Mouse (Mus musculus) liver, embryonic 14.5 days (tissue): ENCODE data around the gene Spin2-ps6. TPM values are rescaled to one million over a fixed set of nuclear protein-coding genes. Genes with fewer than 3 reads are reported as not detected.
"Not testable (repeated sequence)": the region's sequence is repeated elsewhere in the genome, so short reads cannot be mapped to it uniquely, and the experiment has no call there.

Experiments
- ATAC-seq: fragments of 200-750 bp; cut with Nextera tagmentation; 2 replicates; pipeline ENCODE4 v1.8.0; 2017; ENCODE audit warnings: moderate number of reproducible peaks, mild to moderate bottlenecking, moderate library complexity; ENCODE audit not compliant: insufficient read depth
- DNase-seq, 3 experiments: peaks; one replicate each; pipeline ENCODE4 v3.0.0-alpha.2; 2012 to 2013; ENCODE audit warnings: low read depth in 3 of 3, low spot score in 3 of 3
- H3K27ac ChIP-seq: fragments of 300-500 bp; sonication (generic); 2 replicates; pipeline ENCODE4 v1.5.1; 2014; ENCODE audit warnings: moderate library complexity, mild to moderate bottlenecking, control low read depth, inconsistent platforms
- H3K27me3 ChIP-seq: fragments of 300-500 bp; sonication (generic); 2 replicates; pipeline ENCODE4 v1.6.1; 2014; ENCODE audit warnings: mild to moderate bottlenecking, low read length, moderate library complexity; ENCODE audit not compliant: control insufficient read depth, insufficient read depth
- H3K36me3 ChIP-seq: fragments of 300-500 bp; sonication (generic); replicated peaks from 2 replicates; pipeline ENCODE4 v1.6.1; 2014; ENCODE audit warnings: low read depth; ENCODE audit not compliant: control insufficient read depth, insufficient read depth
- H3K4me1 ChIP-seq, 2 experiments: fragments of 200-500 bp in 1 of 2; fragments of 300-500 bp in 1 of 2; sonication (generic) in 1 of 2; replicated peaks; 2 replicates each; pipeline ENCODE4 v1.6.1; 2012 to 2014; ENCODE audit warnings: antibody characterized with exemption in 1 of 2, inconsistent platforms in 1 of 2, low read length in 1 of 2; ENCODE audit not compliant: control insufficient read depth in 2 of 2, insufficient read depth in 2 of 2
- H3K4me2 ChIP-seq: fragments of 300-500 bp; sonication (generic); 2 replicates; pipeline ENCODE4 v1.6.1; 2014; ENCODE audit warnings: low read depth, mild to moderate bottlenecking, control low read depth, moderate library complexity
- H3K4me3 ChIP-seq, 2 experiments: fragments of 200-500 bp in 1 of 2; fragments of 300-500 bp in 1 of 2; sonication (generic) in 1 of 2; 2 replicates each; pipeline ENCODE4 v1.5.1; 2012 to 2014; ENCODE audit warnings: low read depth in 2 of 2, low read length in 2 of 2, mild to moderate bottlenecking in 2 of 2, control low read depth in 1 of 2, inconsistent platforms in 1 of 2, moderate library complexity in 1 of 2; ENCODE audit not compliant: insufficient read depth in 1 of 2
- H3K9ac ChIP-seq: fragments of 300-500 bp; sonication (generic); replicated peaks from 2 replicates; pipeline ENCODE4 v1.6.1; 2014; ENCODE audit warnings: mild to moderate bottlenecking, control low read depth, moderate library complexity
- H3K9me3 ChIP-seq: fragments of 300-500 bp; sonication (generic); 2 replicates; pipeline ENCODE4 v1.6.1; 2016; ENCODE audit warnings: low read length, mixed read lengths; ENCODE audit not compliant: control insufficient read depth
- WGBS: fragments of 180-500 bp; shearing (Covaris S2); extraction: QIAGEN DNeasy Blood & Tissue Kit; methylation state at CpG from one replicate; pipeline ENCODE4 v1.1.7; 2014; ENCODE audit not compliant: insufficient replicate concordance; 5-methylcytosine and 5-hydroxymethylcytosine counted together
- polyA plus RNA-seq, 2 experiments: library from polyadenylated mRNA; depleted of rRNA in 1 of 2; stranded (reverse) in 1 of 2; unstranded in 1 of 2; fragments of >200 nt; fragmentation: Nextera tagmentation in 1 of 2; extraction: Ambion mirVana in 1 of 2; gene quantifications; 2 replicates each; pipeline versions ENCODE4 v1.2.1 to v1.2.3; 2012 to 2014

The Spin2-ps6 gene
- polyA plus RNA-seq (2012; rRNA removed) (not detected in 2 replicates), polyA plus RNA-seq (2014; fragmentation: Nextera tagmentation; extraction: Ambion mirVana) (not detected in 2 replicates)

- DNase-seq: not testable (repeated sequence)
Observed at GRCm38 (mm10) chrX:33234569-33234968, at the start of gene Spin2-ps6. Spin2-ps6 (plus strand) TSS chrX:33234869.

More at GRCm38 (mm10) chrX:33234569-33234968, at the start of gene Spin2-ps6:
- not testable (repeated sequence) for H3K4me2 ChIP-seq, H3K4me3 ChIP-seq, H3K9me3 ChIP-seq, H3K36me3 ChIP-seq, H3K4me1 ChIP-seq, H3K27ac ChIP-seq, H3K9ac ChIP-seq, H3K27me3 ChIP-seq, ATAC-seq
- WGBS: 80% methylated on average over 1 of the region's 3 CpGs

Other genes with a start within 250 kb of the Spin2-ps6 start
- not detected in 2 replicates for gene Btbd35f12, start 78.5 kb downstream of the Spin2-ps6 start, polyA plus RNA-seq (2012; rRNA removed)
- not detected in 2 replicates for gene Btbd35f12, start 78.5 kb downstream of the Spin2-ps6 start, polyA plus RNA-seq (2014; fragmentation: Nextera tagmentation; extraction: Ambion mirVana)